Mouse (Mus musculus): Measurements from ENCODE around the gene Ripk3. TPM values are rescaled to one million over a fixed set of nuclear protein-coding genes. Genes with fewer than 3 reads are reported as not detected.

Ripk3 gene
- total RNA-seq, 2 experiments from 2014 or later: 1.1 to 1.9 TPM

DNA sequence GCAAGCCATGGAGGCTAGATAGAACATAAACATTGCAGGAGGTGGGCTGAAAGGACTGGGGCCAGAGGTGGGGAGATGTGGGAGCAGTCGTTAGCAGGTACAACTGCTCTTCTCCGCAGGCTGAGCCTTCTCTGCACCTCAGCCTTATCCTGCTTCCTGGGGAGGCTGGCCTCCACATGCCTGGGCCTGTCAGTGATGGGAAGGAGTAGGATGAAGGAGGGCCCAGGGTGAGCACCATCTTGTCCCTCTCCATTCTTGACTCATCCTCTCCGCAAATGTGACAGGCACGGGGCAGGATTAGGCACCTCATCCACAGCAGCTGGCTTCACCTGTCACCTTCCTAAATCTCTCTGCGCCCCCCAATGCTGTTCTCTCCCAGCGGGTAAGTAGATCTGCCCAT lies 27.5 kb downstream of the Ripk3 start, which contains the start of gene Ltb4r2:
Gene Ltb4r2 (plus strand): TSS at position 266 of the 400 bp plus-strand sequence.
- DNase-seq: no peak

DNA sequence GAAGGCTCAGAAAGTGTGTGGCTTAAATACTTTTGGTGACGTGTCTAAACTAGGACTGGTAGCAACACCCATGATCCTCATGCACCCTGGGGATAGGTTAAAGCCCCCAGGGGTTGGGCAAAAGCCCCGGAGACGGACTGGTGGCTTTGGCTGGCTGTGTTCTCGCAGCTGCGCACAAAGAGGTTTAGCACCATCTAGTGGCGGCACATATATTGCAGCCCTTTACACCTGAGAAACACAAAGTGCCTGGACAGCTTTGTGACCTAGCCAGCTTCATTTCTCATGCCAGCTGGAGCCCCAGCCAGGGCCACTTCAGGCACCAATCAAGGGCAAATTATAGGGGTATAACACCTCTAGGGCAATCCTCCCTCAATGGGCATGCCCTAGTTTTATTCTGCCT lies 28.5 kb downstream of the Ripk3 start:
- peak; percentile 72 to 77 for DNase-seq

GRCm38 (mm10) chr14:55758363-55758784 lies 30.3 kb downstream of the Ripk3 start, which contains the start of gene Cideb:
Gene Cideb, minus strand, starts transcription at chr14:55758458.
- no peak for DNase-seq

GRCm38 (mm10) chr14:55757566-55757965 lies 31.1 kb downstream of the Ripk3 start:
- no peak for DNase-seq

DNA sequence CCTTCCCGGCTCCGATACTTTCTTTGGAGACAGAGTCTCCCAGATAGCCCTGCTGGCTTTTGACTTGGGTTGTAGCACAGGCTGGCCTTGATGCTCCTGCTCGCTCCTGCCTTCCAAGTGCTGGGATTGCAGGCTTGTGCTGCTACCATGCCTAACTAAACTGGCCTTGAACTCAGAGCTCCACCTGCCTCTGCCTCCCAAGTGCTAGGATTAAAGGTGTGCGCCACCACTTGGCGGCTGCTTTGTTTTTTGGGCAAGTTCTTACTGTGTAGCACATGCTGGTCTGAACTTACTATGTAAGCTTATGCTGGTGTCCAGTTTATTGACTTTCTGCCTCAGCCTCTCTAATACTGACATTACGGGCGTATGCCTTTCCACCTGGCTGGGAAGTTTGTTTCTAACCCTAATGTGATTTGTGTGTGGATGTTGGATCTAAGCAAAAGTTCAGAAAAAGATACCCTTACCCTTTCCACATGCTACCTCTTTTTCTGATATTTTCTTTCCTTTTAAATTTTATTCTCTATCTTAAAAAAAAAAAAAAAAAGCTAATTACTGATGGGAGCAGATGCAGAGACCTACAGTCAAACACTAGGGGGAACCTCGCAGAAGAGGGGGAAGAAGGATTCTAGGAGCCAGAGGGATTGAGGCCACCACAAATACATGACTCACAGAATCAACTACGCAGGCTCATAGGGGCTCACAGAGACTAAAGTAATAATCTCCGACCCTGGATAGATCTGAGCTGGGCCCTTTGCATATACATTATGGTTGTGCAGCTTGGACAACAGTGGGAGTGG lies 41.4 kb downstream of the Ripk3 start:
- DNase-seq: no peak

DNA sequence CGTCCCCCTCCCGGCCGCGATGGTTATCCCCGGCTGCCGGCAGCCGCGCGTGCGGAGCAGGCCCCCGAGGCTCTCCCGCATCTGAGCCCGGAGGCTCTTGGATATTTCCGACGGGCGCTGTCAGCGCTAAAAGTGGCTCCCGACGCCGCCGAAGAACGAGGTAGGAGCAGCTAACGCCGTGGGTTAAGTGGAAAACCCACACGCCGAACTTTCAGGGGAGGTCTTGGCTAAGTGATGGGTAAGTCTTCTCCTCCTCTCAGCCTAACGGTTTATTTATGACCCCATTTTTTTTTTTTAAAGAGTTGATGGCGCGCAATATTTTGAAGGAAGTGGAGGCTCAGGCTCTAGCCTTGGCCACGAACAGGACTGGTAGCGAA lies 42.8 kb downstream of the Ripk3 start:
- no peak for DNase-seq

GRCm38 (mm10) chr14:55745180-55745860 lies 43.3 kb downstream of the Ripk3 start, which contains the start of the genes Dhrs1 and Nop9:
Gene Dhrs1, minus strand, starts transcription at chr14:55745690.
Gene Nop9, plus strand, starts transcription at chr14:55745693.
- DNase-seq: peak; percentile 81 to 85

DNA sequence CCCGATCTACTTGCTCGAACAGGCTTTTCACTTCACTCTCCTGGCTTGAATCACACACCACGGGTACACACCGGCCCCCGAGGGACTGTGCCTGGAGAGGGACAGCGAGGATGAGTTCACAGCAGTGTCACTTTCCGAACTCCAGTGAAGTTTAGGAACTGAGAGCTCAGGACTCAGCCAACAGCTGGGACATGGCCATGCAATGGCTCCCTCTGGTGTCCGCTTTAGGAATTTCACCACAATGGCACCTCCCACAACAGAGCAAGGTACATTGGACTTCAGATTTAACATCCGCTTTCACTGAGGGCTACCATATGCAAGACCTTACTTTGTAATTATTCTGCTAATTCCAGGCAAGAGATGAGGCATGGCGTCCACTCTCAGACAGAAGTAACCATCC lies 45.0 kb downstream of the Ripk3 start:
- DNase-seq: peak; percentile 82 to 86

DNA sequence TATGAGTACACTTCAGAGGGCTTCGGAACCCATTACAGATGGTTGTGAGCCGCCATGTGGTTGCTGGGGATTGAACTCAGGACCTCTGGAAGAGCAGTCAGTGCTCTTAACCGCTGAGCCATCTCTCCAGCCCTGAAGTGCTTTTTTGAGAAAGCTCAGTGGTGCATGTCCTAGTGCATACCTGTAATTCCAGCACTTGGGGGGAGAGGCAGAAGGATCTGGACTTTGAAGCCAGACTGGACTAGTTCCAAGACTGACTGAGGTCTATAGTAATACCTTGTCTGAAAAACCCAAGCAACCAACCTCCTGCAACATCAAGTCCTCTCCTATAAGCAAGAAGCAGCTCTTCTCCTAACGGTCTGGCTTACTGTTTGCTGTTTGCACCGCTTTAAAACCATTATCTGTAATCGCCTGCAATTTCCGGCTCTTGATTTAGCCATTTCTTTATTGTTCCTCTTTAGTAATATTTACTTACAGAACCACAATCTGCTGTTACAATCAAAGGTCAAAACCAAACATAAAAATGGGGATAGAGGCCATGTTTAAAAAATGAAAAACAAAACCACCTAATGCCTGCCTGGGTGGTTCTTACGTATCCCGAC lies 51.5 kb downstream of the Ripk3 start:
- no peak for DNase-seq

- no peak for DNase-seq
Measured at GRCm38 (mm10) chr14:55735758-55736157, 52.9 kb downstream of the Ripk3 start.

DNA sequence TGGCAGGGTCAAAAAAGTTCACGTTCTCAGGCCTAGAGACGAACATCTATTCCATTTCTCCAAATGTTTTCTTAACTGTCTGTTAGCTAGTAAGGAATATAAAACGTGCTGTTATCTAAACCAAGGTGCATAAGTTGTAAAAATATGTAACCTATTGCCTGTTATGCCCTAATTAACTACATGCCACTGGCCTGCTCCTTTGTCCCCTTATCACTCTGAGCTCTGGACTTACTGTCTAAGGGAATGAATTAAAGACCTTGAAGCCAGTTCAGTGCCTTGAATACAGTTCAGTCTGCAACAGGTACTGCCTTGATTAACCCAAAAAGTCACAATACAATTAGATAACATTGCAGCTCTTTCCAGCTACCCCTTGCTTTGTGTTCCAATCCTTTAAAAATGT lies 53.3 kb downstream of the Ripk3 start:
- no peak for DNase-seq

Other genes starting within 250 kb of the Ripk3 start
- gene Pck2, start 248.6 kb downstream of the Ripk3 start, total RNA-seq (2021): 10 to 100 TPM; 42.6 to 45.8 TPM
- 10 to 100 TPM; 82.5 to 83.2 TPM for gene Dcaf11, start 228.9 kb downstream of the Ripk3 start, total RNA-seq (2021)
- gene A730061H03Rik, start 228.5 kb downstream of the Ripk3 start, total RNA-seq (2021): 1 to 10 TPM; 1.3 to 1.4 TPM
- not detected for gene Fitm1, start 213.2 kb downstream of the Ripk3 start, total RNA-seq (2021)
- gene Psme1, start 210.7 kb downstream of the Ripk3 start, total RNA-seq (2021): 10 to 100 TPM; 50.3 to 50.4 TPM
- 10 to 100 TPM; 46.1 to 50.7 TPM for gene Emc9, start 203.6 kb downstream of the Ripk3 start, total RNA-seq (2021)
- 10 to 100 TPM; 43.2 to 44.6 TPM for gene Psme2, start 197.8 kb downstream of the Ripk3 start, total RNA-seq (2021)
- gene Rnf31, start 197.2 kb downstream of the Ripk3 start, total RNA-seq (2021): 10 to 100 TPM; 29.5 to 41.0 TPM
- 10 to 100 TPM; 13.9 to 16.2 TPM for gene Irf9, start 185.3 kb downstream of the Ripk3 start, total RNA-seq (2021)
- gene Rec8, start 170.8 kb downstream of the Ripk3 start, total RNA-seq (2021): 1 to 10 TPM in 1 of 2 experiments, under 1 TPM in 1; 0.88 to 1.8 TPM
- gene Ipo4, start 152.9 kb downstream of the Ripk3 start, total RNA-seq (2021): 100 to 1,000 TPM; 108 to 119 TPM
- 1 to 10 TPM; 5.3 to 5.6 TPM for gene Gm49378, start 151.0 kb downstream of the Ripk3 start, total RNA-seq (2021)
- 10 to 100 TPM; 43.4 to 44.3 TPM for gene Tm9sf1, start 145.1 kb downstream of the Ripk3 start, total RNA-seq (2021)
- 1 to 10 TPM; 1.3 to 1.7 TPM for gene Tssk4, start 138.7 kb downstream of the Ripk3 start, total RNA-seq (2021)
- 10 to 100 TPM; 46.4 to 49.9 TPM for gene Mdp1, start 128.4 kb downstream of the Ripk3 start, total RNA-seq (2021)
- gene Gmpr2, start 116.9 kb downstream of the Ripk3 start, total RNA-seq (2021): 10 to 100 TPM; 24.4 to 27.9 TPM
- 100 to 1,000 TPM; 328 to 337 TPM for gene Nedd8, start 116.7 kb downstream of the Ripk3 start, total RNA-seq (2021)
- gene Tinf2, start 107.0 kb downstream of the Ripk3 start, total RNA-seq (2021): 10 to 100 TPM; 13.0 to 13.4 TPM
- gene Tgm1, start 74.9 kb downstream of the Ripk3 start, total RNA-seq (2021): under 1 TPM in 1 of 2 experiments, not detected in 1; 0.28 TPM
- gene Rabggta, start 66.6 kb downstream of the Ripk3 start, total RNA-seq (2021): 10 to 100 TPM; 42.8 to 43.8 TPM
- gene Dhrs1, start 43.2 kb downstream of the Ripk3 start, total RNA-seq (2021): 10 to 100 TPM; 82.7 to 83.2 TPM
- gene Nop9, start 43.2 kb downstream of the Ripk3 start, total RNA-seq (2021): 10 to 100 TPM; 10.6 to 14.2 TPM
- 1 to 10 TPM; 1.2 to 1.6 TPM for gene Cideb, start 30.4 kb downstream of the Ripk3 start, total RNA-seq (2021)
- under 1 TPM; 0.10 to 0.20 TPM for gene Ltb4r2, start 27.4 kb downstream of the Ripk3 start, total RNA-seq (2021)
- not detected for gene Ltb4r1, start 22.9 kb downstream of the Ripk3 start, total RNA-seq (2021)
- 1 to 10 TPM; 2.5 to 3.2 TPM for gene Adcy4, start 4.8 kb downstream of the Ripk3 start, total RNA-seq (2021)
- gene Nfatc4, start 34.3 kb upstream of the Ripk3 start, total RNA-seq (2021): 1 to 10 TPM; 1.2 to 1.9 TPM
- 1 to 10 TPM; 6.7 to 7.3 TPM for gene Nynrin, start 65.1 kb upstream of the Ripk3 start, total RNA-seq (2021)
- under 1 TPM; 0.37 to 0.43 TPM for gene Cbln3, start 95.5 kb upstream of the Ripk3 start, total RNA-seq (2021)
- 10 to 100 TPM; 10.6 to 11.7 TPM for gene Khnyn, start 96.1 kb upstream of the Ripk3 start, total RNA-seq (2021)
- gene Sdr39u1, start 111.4 kb upstream of the Ripk3 start, total RNA-seq (2021): 10 to 100 TPM; 68.5 to 70.7 TPM
- under 1 TPM; 0.42 to 0.96 TPM for gene Cma1, start 155.8 kb upstream of the Ripk3 start, total RNA-seq (2021)
- not detected for gene Cma2, start 162.1 kb upstream of the Ripk3 start, total RNA-seq (2021)
- gene Mcpt1, start 229.1 kb upstream of the Ripk3 start, total RNA-seq (2021): not detected
- not detected for gene Mcpt9, start 241.6 kb upstream of the Ripk3 start, total RNA-seq (2021)